Comparison of ENCODE assay signal across 9 mouse cellular contexts in genomic region chr13:53471926-53472613, GRCm38 (mm10). TPM values are rescaled to one million over a fixed set of nuclear protein-coding genes. Genes with fewer than 3 reads are reported as not detected.
DNase-seq lines count a peak whose midpoint lies in the region; ATAC-seq and TF ChIP-seq lines count a peak whose summit lies in the region.
"Had no signal": no experiment of that assay in that cellular context is flagged by ENCODE, and none has a peak within 500 bp of the region (broad histone marks: within the 10 kb centered on the region; RNA-seq: fewer than 3 reads in every experiment).

No protein-coding gene starts in this region.

- no peak overlapping the region for H3K27ac ChIP-seq in liver, adult 2 months (replicated peaks; ENCODE audit: insufficient read depth, low read depth, low read length)
- H3K27ac ChIP-seq in forebrain, embryonic 11.5 days (ENCODE audit: low read depth, low read length), result 0 out of 2 replicates have a peak overlapping the region, but pooled peaks have one; percentile 12
- H3K27ac ChIP-seq in intestine, embryonic 16.5 days (ENCODE audit: low read length), result no peak overlapping the region
- no peak overlapping the region for H3K27ac ChIP-seq in neural tube, embryonic 15.5 days (replicated peaks)

- H3K9me3 ChIP-seq in forebrain, embryonic 11.5 days (ENCODE audit: control insufficient read depth, low read length), result no peaks in the 10 kb centered on the region
- no peaks in the 10 kb centered on the region for H3K9me3 ChIP-seq in intestine, embryonic 16.5 days (ENCODE audit: control insufficient read depth, low read length)
- H3K9me3 ChIP-seq in neural tube, embryonic 15.5 days (replicated peaks), result no peaks in the 10 kb centered on the region

- TF ChIP-seq POLR2A in liver, adult 2 months (IDR thresholded peaks at IDR 0.05; ENCODE audit: extremely low read depth, insufficient read depth, low read length), result no peak

- no peak overlapping the region for H3K9ac ChIP-seq in liver, adult 2 months (ENCODE audit: low read depth, low read length)
- H3K9ac ChIP-seq in forebrain, embryonic 11.5 days (ENCODE audit: low read length), result peak overlapping the region; percentile 51
- H3K9ac ChIP-seq in intestine, embryonic 16.5 days (ENCODE audit: low read depth, low read length), result peak overlapping the region; percentile 60
- H3K9ac ChIP-seq in neural tube, embryonic 15.5 days (replicated peaks), result peak overlapping the region; percentile 27; the same call in 1 of the 2 replicates

- H3K79me2 ChIP-seq in liver, adult 2 months (ENCODE audit: control insufficient read depth, insufficient read depth, low read length), result no peaks in the 10 kb centered on the region

- H3K36me3 ChIP-seq in liver, adult 2 months (ENCODE audit: control insufficient read depth, insufficient read depth, low read length), result no peaks in the 10 kb centered on the region
- no peaks in the 10 kb centered on the region for H3K36me3 ChIP-seq in forebrain, embryonic 11.5 days (ENCODE audit: control insufficient read depth, insufficient read depth, low read length)
- no peaks in the 10 kb centered on the region for H3K36me3 ChIP-seq in intestine, embryonic 16.5 days (ENCODE audit: control insufficient read depth, insufficient read depth, low read length)
- no peaks in the 10 kb centered on the region for H3K36me3 ChIP-seq in neural tube, embryonic 15.5 days

- peaks cover 19% of the 10 kb centered on the region for H3K27me3 ChIP-seq in liver, adult 2 months (ENCODE audit: control insufficient read depth, insufficient read depth, low read length)
- H3K27me3 ChIP-seq in forebrain, embryonic 11.5 days (ENCODE audit: control insufficient read depth, insufficient read depth, low read length), result peaks cover 95% of the 10 kb centered on the region
- H3K27me3 ChIP-seq in intestine, embryonic 16.5 days (replicated peaks; ENCODE audit: control insufficient read depth, insufficient read depth, low read length), result peaks cover 78% of the 10 kb centered on the region
- H3K27me3 ChIP-seq in neural tube, embryonic 15.5 days (replicated peaks), result peaks cover 93% of the 10 kb centered on the region

- H3K4me1 ChIP-seq in liver, adult 2 months (ENCODE audit: control insufficient read depth, insufficient read depth, low read length), result no peaks in the 10 kb centered on the region
- H3K4me1 ChIP-seq in forebrain, embryonic 11.5 days (replicated peaks; ENCODE audit: control insufficient read depth, insufficient read depth, low read length), result peaks cover 16% of the 10 kb centered on the region
- peaks cover 10% of the 10 kb centered on the region for H3K4me1 ChIP-seq in intestine, embryonic 16.5 days (ENCODE audit: control insufficient read depth, insufficient read depth, low read length)
- H3K4me1 ChIP-seq in neural tube, embryonic 15.5 days, result peaks cover 30% of the 10 kb centered on the region

- H3K4me3 ChIP-seq in liver, adult 2 months (ENCODE audit: insufficient read depth, low read depth, low read length), result peak overlapping the region; percentile 11; the same call in 1 of the 2 replicates
- H3K4me3 ChIP-seq in forebrain, embryonic 11.5 days (ENCODE audit: low read depth, low read length), result peak overlapping the region; percentile 45
- peak overlapping the region; percentile 54 for H3K4me3 ChIP-seq in intestine, embryonic 16.5 days (ENCODE audit: low read length)
- H3K4me3 ChIP-seq in neural tube, embryonic 15.5 days (replicated peaks), result peak overlapping the region; percentile 44

- peak; percentile 22; the same call in 1 of the 2 replicates for ATAC-seq in forebrain, embryonic 11.5 days (replicated peaks; ENCODE audit: low FRiP score)
- peak; percentile 31 for ATAC-seq in intestine, embryonic 16.5 days
- peak; percentile 33; the same call in 1 of the 2 replicates for ATAC-seq in neural tube, embryonic 15.5 days (ENCODE audit: low FRiP score)
- ATAC-seq: inflammation-experienced regulatory T-cells, adult 6 months had no signal

- no peak for TF ChIP-seq CTCF in liver, adult 2 months (IDR thresholded peaks at IDR 0.05; ENCODE audit: low read depth, low read length)

- H3K4me2 ChIP-seq in forebrain, embryonic 11.5 days (ENCODE audit: low read depth, low read length, severe bottlenecking), result peak overlapping the region; percentile 81
- peak overlapping the region; percentile 91 for H3K4me2 ChIP-seq in intestine, embryonic 16.5 days (ENCODE audit: low read depth, low read length)
- H3K4me2 ChIP-seq in neural tube, embryonic 15.5 days, result peak overlapping the region; percentile 75

- 2% methylated on average over 50 of the region's 50 CpGs for WGBS in liver, adult 2 months
- whole genome bisulfite sequencing in forebrain, embryonic 11.5 days, result under 1% methylated on average over 50 of the region's 50 CpGs
- 1% methylated on average over 50 of the region's 50 CpGs for WGBS in intestine, embryonic 16.5 days
- under 1% methylated on average over 50 of the region's 50 CpGs for WGBS in neural tube, embryonic 15.5 days

- no peak for DNase-seq in liver, adult 2 months (ENCODE audit: extremely low read depth, low read depth, low spot score)
- DNase-seq in liver, result no peak
- peak; percentile 71 for DNase-seq in forebrain, embryonic 11.5 days (ENCODE audit: low spot score)
- no peak for DNase-seq in thymus, postnatal 10 days (ENCODE audit: low spot score in 2 of 2)
- DNase-seq in layer of hippocampus, postnatal 10 days (ENCODE audit: low spot score in 2 of 2), result no peak
- DNase-seq in urinary bladder, adult 2 months (ENCODE audit: low spot score), result no peak

RNA-seq across cellular contexts. Expression of gene Msx2, which starts 0.8 kb away (rescaled TPM):
- total RNA-seq in liver, adult 2 months (2014; rRNA removed), result 0.07 TPM in 1 of 2 replicates, not detected in the other
- polyA plus RNA-seq in liver, adult 2 months (2012; rRNA removed), result not detected in 2 replicates
- polyA plus RNA-seq in forebrain, embryonic 11.5 days (2014; fragmentation: Nextera tagmentation; extraction: Ambion mirVana), result 33.0 and 36.6 TPM in 2 replicates
- 0.16 and 0.18 TPM in 2 replicates for polyA plus RNA-seq in intestine, embryonic 16.5 days (2015; fragmentation: Nextera tagmentation; extraction: Ambion mirVana)
- 0.82 and 0.88 TPM in 2 replicates for polyA plus RNA-seq in neural tube, embryonic 15.5 days (2015; fragmentation: Nextera tagmentation; extraction: Ambion mirVana)
- 1 to 10 TPM; 1.1 to 1.2 TPM for total RNA-seq in layer of hippocampus, postnatal 10 days (2021)
- polyA plus RNA-seq in urinary bladder, adult 2 months (2012; rRNA removed), result 31.1 and 40.4 TPM in 2 replicates

Comparison
In these comparisons a context has a peak if more than half of its experiments do, and no peak if none do; other contexts are left out.
1. RNA of gene Msx2, which starts 0.8 kb away (polyA plus RNA-seq): 31.1 to 40.4 TPM in urinary bladder, adult 2 months and 33.0 to 36.6 TPM in forebrain, embryonic 11.5 days; 0.82 to 0.88 TPM in neural tube, embryonic 15.5 days, 0.16 to 0.18 TPM in intestine, embryonic 16.5 days and not detected in liver, adult 2 months; every median in the first group is over 10 times any median in the second.
2. Peak in every context shown above with its lines, with median percentiles within 50 percentile points of each other: H3K4me3 ChIP-seq, ATAC-seq and H3K4me2 ChIP-seq.